Mouse (Mus musculus) layer of hippocampus, adult 11-12 months (tissue): Measurements from ENCODE around the gene Susd6.

Experiments
- DNase-seq: peaks from one replicate; pipeline ENCODE4 v3.0.0; 2022; ENCODE audit warnings: low spot score

Gene Susd6

GRCm38 (mm10) chr12:80789849-80790694 is at the start of gene Susd6:
TSS of gene Susd6 (plus strand) at chr12:80790510.
- peak; percentile 99 for DNase-seq

GRCm38 (mm10) chr12:80744614-80745013 is 45.7 kb upstream of the Susd6 start:
- no peak for DNase-seq

GRCm38 (mm10) chr12:80746031-80746813 is 44.1 kb upstream of the Susd6 start:
- DNase-seq: peak; percentile 46

DNA sequence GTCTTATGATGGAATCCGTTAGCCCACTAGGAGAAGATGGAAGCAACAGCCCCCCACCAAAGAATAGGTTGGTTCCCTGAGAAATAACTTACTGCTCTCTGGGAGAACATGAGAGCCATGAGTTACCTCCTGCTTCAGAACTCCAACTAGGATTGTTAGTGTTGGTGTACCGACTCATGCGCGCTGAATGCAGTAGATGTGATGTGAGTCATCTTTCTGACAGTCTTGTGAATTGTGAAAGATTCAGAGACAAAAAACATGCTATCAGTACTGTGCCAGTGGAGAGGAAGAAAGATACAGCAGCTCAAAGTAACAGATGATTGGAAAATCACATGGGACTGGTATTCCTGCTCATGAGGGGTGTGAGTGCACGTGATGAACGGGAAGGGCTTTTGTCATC is 38.8 kb upstream of the Susd6 start:
- no peak for DNase-seq

DNA sequence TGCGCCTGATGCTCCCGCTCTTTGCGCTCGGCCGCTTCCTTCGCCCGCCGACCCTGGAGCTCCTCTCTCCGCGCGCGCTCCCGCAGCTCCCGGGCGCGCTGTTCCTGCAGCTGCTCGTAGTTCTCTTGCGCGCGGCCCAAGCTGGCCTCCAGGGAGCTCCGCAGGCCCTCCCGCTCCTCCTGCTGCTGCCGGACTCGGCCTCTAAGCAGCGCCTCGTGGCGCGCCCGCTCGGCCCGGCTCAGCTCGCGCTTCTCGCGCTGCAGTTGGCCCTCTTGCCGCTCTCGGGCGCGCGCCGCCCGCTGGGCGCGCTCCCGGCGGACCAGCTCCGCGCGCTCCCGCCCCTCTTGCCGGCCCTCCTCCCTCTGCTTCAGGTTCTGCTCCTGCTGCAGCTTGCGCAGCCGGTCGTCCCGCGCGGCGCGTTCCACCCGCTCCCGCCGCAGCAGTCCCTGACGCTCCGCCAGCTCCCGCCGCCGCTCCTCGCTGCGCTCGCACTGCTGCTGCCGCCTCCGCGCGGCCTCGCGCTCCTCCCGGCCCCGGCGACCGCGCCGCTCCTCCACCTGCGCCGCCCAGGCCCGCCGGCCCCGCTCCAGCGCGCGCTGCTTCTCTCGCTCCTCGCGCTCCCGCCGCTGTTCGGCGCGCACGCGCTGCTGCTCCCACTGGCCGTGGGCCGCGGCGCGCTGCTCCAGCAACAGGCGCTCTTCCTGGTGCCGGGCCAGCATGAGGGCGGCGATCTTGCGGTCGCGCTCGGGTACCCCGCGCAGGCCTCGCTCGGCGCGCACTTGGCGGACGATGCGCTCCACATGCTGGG is 32.4 kb upstream of the Susd6 start:
- no peak for DNase-seq

- DNase-seq: no peak
Measured at GRCm38 (mm10) chr12:80758559-80759386, 31.5 kb upstream of the Susd6 start.

DNA sequence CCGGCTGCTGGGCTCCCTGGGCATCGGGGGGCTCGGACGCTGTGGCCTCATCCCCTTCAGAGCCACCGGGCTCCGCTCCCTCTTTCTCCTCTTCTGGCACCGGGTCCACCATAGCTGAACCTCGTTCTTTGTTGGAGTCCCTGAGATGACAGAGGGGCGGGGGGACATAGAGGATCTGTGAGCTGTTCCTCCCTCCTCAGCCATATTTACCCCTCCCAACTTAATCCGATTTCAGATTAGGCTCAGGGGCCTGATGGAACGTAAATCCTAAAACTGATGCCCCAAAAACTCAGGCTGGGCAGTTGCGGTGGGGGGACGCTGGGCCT is 31.0 kb upstream of the Susd6 start:
- DNase-seq: no peak

- DNase-seq: peak; percentile 32
Measured at GRCm38 (mm10) chr12:80759713-80760395, 30.5 kb upstream of the Susd6 start.

GRCm38 (mm10) chr12:80760396-80760801 is 29.9 kb upstream of the Susd6 start, which contains the start of gene Ccdc177:
TSS of gene Ccdc177 (minus strand) at chr12:80760687.
- peak; percentile 82 for DNase-seq

DNA sequence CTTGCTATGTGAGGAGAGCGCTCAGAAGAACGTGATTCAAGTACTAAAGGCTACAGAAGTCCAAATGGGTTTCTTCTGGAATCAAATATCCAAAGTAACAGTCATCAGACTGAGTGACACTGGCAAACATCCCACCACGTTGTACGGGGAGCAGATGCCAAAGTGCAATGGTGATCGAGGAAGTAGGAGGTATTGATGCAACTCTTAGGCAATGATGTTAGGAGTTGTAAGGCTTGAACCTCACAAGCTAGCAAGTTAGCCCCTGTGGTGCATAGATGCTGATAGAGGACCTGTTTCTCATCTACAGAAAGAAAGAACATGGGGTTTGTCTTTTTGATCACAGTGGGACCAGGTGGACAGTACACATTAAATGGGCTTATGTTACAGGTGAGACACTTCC is 27.3 kb upstream of the Susd6 start:
- DNase-seq: no peak

GRCm38 (mm10) chr12:80764116-80764515 is 26.2 kb upstream of the Susd6 start:
- no peak for DNase-seq

DNA sequence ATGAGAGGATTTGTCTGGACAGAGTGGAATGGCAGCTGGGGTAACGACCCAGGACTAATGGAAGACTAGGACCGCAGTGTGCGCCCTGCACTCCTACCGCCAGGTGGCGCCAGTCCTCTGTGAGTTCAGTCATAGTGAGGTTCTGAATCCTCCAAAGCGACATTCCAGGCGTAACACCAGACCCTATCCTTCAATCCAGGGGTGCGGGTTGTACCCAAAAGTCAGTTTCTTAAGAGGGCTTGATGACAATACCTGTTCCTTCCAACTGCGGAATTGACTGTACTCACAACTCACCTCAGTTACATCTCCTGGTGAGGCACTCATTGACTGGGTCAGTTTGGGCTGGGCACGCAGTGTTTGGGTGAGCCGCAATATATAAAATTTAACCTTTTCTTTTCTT is 20.6 kb upstream of the Susd6 start:
- peak; percentile 81 for DNase-seq

DNA sequence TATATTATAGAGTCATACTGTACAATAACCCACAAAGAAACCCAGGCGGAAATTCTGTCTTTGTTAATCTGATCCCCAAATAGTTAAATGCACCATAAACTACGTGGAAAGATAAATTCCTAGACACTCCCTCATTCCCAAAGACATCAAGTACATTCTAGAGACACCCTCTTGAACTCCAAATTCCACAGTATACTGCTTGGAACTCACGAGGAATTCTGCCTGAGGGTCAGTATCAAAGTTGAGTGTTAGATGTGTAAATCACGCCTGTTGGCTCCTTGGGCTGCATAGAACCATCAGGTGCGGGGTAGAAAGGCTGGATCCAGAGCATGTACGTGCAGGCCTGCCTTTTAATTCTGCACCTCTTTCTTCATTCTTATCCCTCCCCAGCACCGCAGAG is 15.5 kb upstream of the Susd6 start:
- DNase-seq: no peak

- DNase-seq: no peak
Measured at GRCm38 (mm10) chr12:80776046-80776634, 14.2 kb upstream of the Susd6 start.

DNA sequence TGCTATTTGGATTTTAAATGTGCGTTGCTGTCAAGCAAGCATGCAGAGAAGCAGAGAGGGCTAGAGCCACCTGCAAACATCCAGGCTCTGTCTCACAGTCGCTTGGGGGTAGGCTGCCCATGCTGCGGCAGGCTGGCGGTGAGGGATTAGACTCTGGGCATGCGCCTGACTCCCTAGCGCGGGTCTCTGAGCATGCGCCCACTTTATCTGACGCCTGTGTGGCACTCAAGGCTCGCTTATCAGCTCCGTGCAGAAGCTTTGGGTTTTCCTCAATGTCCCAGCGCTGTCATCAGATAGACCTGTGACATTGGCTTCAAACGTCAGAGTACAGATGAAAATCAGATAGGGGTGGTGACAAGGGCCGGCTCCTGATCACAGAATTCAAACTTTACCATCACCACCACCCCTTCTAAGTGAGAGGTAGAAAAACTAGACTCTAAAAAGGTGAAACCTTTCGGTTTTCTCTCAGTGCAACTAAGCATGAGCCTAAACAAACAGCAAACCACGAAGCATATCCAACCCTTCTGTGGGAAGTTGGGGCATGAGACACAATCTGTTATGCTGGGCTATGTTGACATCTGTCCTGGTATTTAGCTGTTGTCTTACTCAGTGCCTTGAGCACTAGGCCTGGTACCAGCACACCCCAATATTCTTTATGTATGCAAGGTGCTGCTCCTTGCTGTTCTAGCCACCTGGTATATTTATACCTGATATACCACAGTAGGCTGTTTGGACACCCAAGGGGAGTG is 11.9 kb upstream of the Susd6 start:
- DNase-seq: no peak

GRCm38 (mm10) chr12:80779760-80780159 is 10.6 kb upstream of the Susd6 start:
- DNase-seq: no peak

GRCm38 (mm10) chr12:80782190-80782589 is 8.1 kb upstream of the Susd6 start:
- DNase-seq: no peak

DNA sequence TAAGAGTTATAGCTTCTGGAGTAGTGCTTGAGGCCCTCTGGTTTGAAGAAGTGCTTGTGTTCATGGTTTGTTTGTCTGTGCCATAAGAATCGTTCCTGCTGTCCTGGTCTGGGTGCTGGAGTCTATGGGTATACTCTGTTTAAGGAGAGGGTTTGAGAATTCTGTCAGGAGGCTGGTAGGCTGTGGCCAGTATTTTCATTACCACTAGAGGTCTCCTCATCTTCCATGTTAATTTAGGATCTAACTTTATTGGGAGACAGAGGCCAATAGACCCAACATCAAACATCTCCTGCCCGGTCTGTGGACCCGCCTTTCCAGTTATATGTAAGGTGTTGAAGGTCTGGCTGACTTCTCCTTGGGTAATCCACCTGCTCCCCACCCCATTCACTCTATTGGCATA is 7.4 kb upstream of the Susd6 start:
- no peak for DNase-seq

GRCm38 (mm10) chr12:80783889-80784288 is 6.4 kb upstream of the Susd6 start:
- DNase-seq: no peak

DNA sequence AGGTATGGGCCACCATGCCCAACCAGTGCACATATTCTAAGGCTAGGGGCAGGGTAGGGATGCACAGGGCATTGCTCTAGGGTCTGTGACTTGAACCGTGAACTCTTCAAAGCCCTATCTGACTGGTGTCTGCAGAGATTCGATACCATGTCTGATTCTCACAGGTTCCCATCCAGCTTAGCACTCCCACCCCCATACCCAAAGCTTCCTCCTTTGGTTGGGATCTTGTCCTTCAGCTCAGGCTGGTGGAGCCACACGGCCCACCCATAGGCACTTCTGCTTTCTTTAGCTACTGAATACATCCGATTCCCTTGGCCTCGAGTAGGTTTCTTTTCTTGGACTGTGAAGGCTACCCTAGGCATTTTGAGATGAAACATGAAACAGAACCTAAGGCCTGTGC is 5.3 kb upstream of the Susd6 start:
- no peak for DNase-seq
